Mouse (Mus musculus) CD4-positive naive resting alpha-beta T cell, adult 76 days (primary cell): Measurements from ENCODE around the gene Gbp3. TPM values are rescaled to one million over a fixed set of nuclear protein-coding genes. Genes with fewer than 3 reads are reported as not detected.

Experiments used
- total RNA-seq: library from RNA; stranded (reverse); gene quantifications from one replicate; pipeline ENCODE4 v1.2.4, GENCODE M21; 2023

Gene Gbp3
- total RNA-seq: 106 TPM

DNA sequence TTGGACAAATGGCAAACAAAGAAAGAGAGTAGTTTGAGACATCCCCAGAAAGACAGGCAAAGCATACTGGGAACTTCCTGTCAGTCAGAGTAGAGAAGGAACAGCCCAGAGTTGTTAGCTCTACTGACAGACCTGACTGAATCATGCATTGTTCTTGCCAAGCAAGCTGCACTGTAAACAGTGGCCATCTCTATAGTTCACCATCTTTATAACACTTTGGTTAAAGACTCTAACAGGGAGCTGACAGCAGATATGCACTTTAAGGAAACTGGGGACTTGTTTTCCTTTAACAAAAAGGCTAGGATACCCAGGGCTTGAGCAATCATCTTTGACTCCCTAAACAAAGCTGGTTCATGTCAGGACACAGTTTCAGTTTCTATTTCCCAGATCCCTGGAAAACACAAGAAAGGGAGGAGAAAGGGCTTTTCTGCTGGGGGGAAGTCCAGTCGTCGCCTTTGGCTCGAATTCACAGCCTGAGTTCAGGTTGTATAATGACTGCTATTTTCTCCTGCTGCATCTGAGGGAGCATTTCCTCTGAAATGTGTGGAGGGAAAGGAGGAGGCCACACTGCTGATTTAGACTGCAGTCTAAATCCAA, at the start of gene Gbp3:
Gene Gbp3, plus strand, starts transcription at position 395 of the 597 bp plus-strand sequence.

GRCm38 (mm10) chr3:142530087-142530953, 29.5 kb upstream of the Gbp3 start, which contains the start of gene Gbp7:
TSS of gene Gbp7 (plus strand) at chr3:142530342.

GRCm38 (mm10) chr3:142594547-142594946, 34.7 kb downstream of the Gbp3 start, which contains the start of gene Gbp2b:
TSS of gene Gbp2b (plus strand) at chr3:142594847.

DNA sequence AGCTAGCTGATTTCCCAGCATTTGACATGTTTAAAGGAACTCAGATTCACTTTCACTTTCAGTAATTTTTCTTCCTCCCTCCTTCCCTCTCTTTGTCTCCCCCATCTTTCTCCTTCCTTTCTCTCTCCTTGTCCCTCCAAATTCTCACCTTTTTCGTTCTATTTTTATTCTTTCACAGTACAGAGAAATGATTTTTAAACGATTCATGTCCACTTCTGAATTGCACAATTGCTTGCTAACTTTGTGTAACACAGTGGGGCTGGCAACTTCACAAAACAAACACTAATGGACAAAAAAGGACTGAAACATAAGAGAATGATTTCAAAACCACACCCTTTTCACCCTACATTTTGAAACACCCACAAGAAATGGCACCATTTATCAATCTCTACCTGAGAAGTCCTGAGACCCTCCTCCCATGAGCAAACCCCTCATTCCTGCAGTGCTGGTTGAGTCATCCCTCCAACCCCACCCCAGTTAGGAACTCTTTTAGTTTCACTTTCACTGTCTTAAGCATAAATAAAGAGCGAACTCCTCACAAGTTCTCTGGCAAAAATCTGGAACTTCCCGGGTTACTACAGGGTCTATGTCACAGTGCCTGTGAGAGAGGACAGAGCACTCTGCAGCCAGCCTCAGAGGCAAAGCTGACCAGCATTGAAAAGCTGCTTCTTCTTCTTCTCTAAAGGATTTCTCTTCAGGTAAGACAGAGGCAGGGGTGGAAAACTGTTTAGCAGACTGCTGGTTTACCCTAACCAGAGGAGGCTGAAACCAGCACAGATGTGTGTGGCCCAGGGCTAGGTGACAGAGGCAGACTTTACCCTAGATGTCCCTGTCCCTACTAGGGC, 60.5 kb downstream of the Gbp3 start, which contains the start of gene Gbp2:
Gene Gbp2, plus strand, starts transcription at position 492 of the 845 bp plus-strand sequence.

Other genes with a start within 250 kb of the Gbp3 start
- gene Pdlim5, start 164.3 kb upstream of the Gbp3 start, total RNA-seq: 46.6 TPM
- 18.6 TPM for gene Gbp5, start 66.0 kb upstream of the Gbp3 start, total RNA-seq
- 37.0 TPM for gene Gbp7, start 29.7 kb upstream of the Gbp3 start, total RNA-seq
- gene Gbp2b, start 34.8 kb downstream of the Gbp3 start, total RNA-seq: 0.26 TPM
- gene Gbp2, start 60.6 kb downstream of the Gbp3 start, total RNA-seq: 27.0 TPM
- gene Kyat3, start 141.0 kb downstream of the Gbp3 start, total RNA-seq: 2.8 TPM
- gene Gtf2b, start 205.0 kb downstream of the Gbp3 start, total RNA-seq: 63.9 TPM